12 mouse cellular contexts compared by ENCODE assay signal in the genomic region with DNA sequence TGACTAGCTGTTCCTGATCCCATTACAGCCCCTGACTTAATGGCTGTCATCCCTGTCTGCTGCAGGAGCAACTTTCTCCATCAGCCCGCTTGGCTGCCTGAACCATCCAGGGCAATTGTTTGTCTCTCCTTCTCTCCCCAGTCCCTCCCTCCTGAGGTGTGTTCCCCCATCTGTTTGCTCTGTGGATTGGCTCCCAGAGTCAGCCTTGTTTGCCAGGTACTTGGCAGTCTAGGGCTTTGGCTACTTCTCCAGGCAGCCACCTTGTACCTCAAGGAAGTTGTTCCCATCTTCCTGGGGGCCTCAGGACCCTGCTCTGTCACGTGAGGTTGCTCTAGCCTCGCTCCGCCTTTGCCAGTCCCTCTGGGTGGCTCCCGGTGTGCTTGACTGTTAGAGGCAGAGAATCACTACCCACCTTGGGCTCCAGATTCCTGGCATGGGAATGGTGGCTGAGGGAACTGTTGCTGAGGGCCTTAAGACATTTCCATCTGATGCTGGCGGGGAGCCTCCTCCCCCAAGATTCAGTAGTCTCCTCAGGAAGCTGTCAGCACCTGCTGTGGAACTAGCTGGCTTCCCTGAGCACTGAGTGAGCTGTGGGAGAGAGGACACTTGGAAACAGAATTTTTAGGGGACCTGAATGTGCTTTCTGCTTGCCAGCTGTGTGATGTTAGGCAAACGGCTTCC. TPM values are rescaled to one million over a fixed set of nuclear protein-coding genes. Genes with fewer than 3 reads are reported as not detected.
DNase-seq lines count a peak whose midpoint lies in the region; ATAC-seq lines count a peak whose summit lies in the region.
"Had no signal": no experiment of that assay in that cellular context is flagged by ENCODE, and none has a peak within 500 bp of the region (broad histone marks: within the 10 kb centered on the region; RNA-seq: fewer than 3 reads in every experiment).

No protein-coding gene starts in this region.

- no peak overlapping the region for H3K4me3 ChIP-seq in forebrain, embryonic 15.5 days
- no peak overlapping the region for H3K4me3 ChIP-seq in forebrain, embryonic 12.5 days (replicated peaks)
- H3K4me3 ChIP-seq in stomach, embryonic 15.5 days (replicated peaks) = no peak overlapping the region

- H3K36me3 ChIP-seq in forebrain, embryonic 15.5 days = peaks cover 13% of the 10 kb centered on the region
- H3K36me3 ChIP-seq in forebrain, embryonic 12.5 days (replicated peaks) = peaks cover 28% of the 10 kb centered on the region
- peaks cover 6% of the 10 kb centered on the region; the same call in 1 of the 2 replicates for H3K36me3 ChIP-seq in stomach, embryonic 15.5 days

- no peaks in the 10 kb centered on the region for H3K9me3 ChIP-seq in forebrain, embryonic 15.5 days
- H3K9me3 ChIP-seq in forebrain, embryonic 12.5 days = no peaks in the 10 kb centered on the region
- H3K9me3 ChIP-seq in stomach, embryonic 15.5 days = no peaks in the 10 kb centered on the region

- no peak overlapping the region for H3K9ac ChIP-seq in forebrain, embryonic 15.5 days (replicated peaks)
- H3K9ac ChIP-seq in forebrain, embryonic 12.5 days = no peak overlapping the region
- H3K9ac ChIP-seq in stomach, embryonic 15.5 days = no peak overlapping the region

- H3K4me2 ChIP-seq in forebrain, embryonic 15.5 days (replicated peaks) = no peak overlapping the region
- H3K4me2 ChIP-seq in forebrain, embryonic 12.5 days = no peak overlapping the region
- H3K4me2 ChIP-seq in stomach, embryonic 15.5 days = no peak overlapping the region

- 39% methylated on average over 7 of the region's 7 CpGs for WGBS in forebrain, embryonic 15.5 days
- 55% methylated on average over 7 of the region's 7 CpGs for WGBS in forebrain, embryonic 12.5 days
- WGBS in stomach, embryonic 15.5 days = 48% methylated on average over 7 of the region's 7 CpGs

- ATAC-seq in forebrain, embryonic 15.5 days (replicated peaks) = no peak
- ATAC-seq in forebrain, embryonic 12.5 days (ENCODE audit: low FRiP score) = no peak
- ATAC-seq in stomach, embryonic 15.5 days (ENCODE audit: insufficient read depth, low FRiP score, low read depth) = peak; percentile 57; the same call in 1 of the 2 replicates
- no peak for ATAC-seq in granulocyte monocyte progenitor cell, adult 5-6 weeks (replicated peaks; ENCODE audit: poor library complexity, severe bottlenecking)

- H3K27me3 ChIP-seq in forebrain, embryonic 15.5 days = no peaks in the 10 kb centered on the region
- no peaks in the 10 kb centered on the region for H3K27me3 ChIP-seq in forebrain, embryonic 12.5 days
- no peaks in the 10 kb centered on the region for H3K27me3 ChIP-seq in stomach, embryonic 15.5 days (replicated peaks)

- H3K27ac ChIP-seq in forebrain, embryonic 15.5 days (replicated peaks) = peak overlapping the region; percentile 56
- no peak overlapping the region for H3K27ac ChIP-seq in forebrain, embryonic 12.5 days
- H3K27ac ChIP-seq in stomach, embryonic 15.5 days = no peak overlapping the region
- H3K27ac ChIP-seq: macrophage had no signal

- H3K4me1 ChIP-seq in forebrain, embryonic 15.5 days = peaks cover 19% of the 10 kb centered on the region
- peaks cover 7% of the 10 kb centered on the region for H3K4me1 ChIP-seq in forebrain, embryonic 12.5 days
- peaks cover 5% of the 10 kb centered on the region for H3K4me1 ChIP-seq in stomach, embryonic 15.5 days

- DNase-seq in lung, adult 18-20 months = peak; percentile 70 to 78
- DNase-seq in lung, postnatal 4 days = no peak
- peak; percentile 76 to 81 for DNase-seq in cerebellum, postnatal 25 days
- DNase-seq in urinary bladder, postnatal 36 days (ENCODE audit: low spot score in 2 of 2) = no peak
- DNase-seq: gastrocnemius, postnatal 36 days; kidney, postnatal 36 days; spleen, adult 18-20 months had no signal

RNA-seq across cellular contexts. Expression of gene Zmat5, which starts 16.6 kb away (rescaled TPM):
- polyA plus RNA-seq in forebrain, embryonic 15.5 days (2015; fragmentation: Nextera tagmentation; extraction: Ambion mirVana) = 72.3 and 78.4 TPM in 2 replicates
- 74.0 and 75.0 TPM in 2 replicates for polyA plus RNA-seq in forebrain, embryonic 12.5 days (2016; fragmentation: Nextera tagmentation; extraction: Ambion mirVana)
- 62.8 and 68.1 TPM in 2 replicates for polyA plus RNA-seq in stomach, embryonic 15.5 days (2015; fragmentation: Nextera tagmentation; extraction: Ambion mirVana)
- 28.1 and 50.8 TPM in 2 replicates for total RNA-seq in granulocyte monocyte progenitor cell, adult 5-6 weeks (2014; fragmentation: Nextera tagmentation)
- total RNA-seq in granulocyte monocyte progenitor cell, adult 5-6 weeks (2017) = 6.9 and 19.7 TPM in 2 replicates

RNA-seq across cellular contexts. Expression of gene Uqcr10, which starts 16.9 kb away (rescaled TPM):
- 538 and 557 TPM in 2 replicates for polyA plus RNA-seq in forebrain, embryonic 15.5 days (2015; fragmentation: Nextera tagmentation; extraction: Ambion mirVana)
- polyA plus RNA-seq in forebrain, embryonic 12.5 days (2016; fragmentation: Nextera tagmentation; extraction: Ambion mirVana) = 510 and 566 TPM in 2 replicates
- polyA plus RNA-seq in stomach, embryonic 15.5 days (2015; fragmentation: Nextera tagmentation; extraction: Ambion mirVana) = 920 and 1,051 TPM in 2 replicates
- 357 and 416 TPM in 2 replicates for total RNA-seq in granulocyte monocyte progenitor cell, adult 5-6 weeks (2014; fragmentation: Nextera tagmentation)
- 189 and 204 TPM in 2 replicates for total RNA-seq in granulocyte monocyte progenitor cell, adult 5-6 weeks (2017)

RNA-seq across cellular contexts. Expression of gene Cabp7, which starts 25.5 kb away (rescaled TPM):
- polyA plus RNA-seq in forebrain, embryonic 15.5 days (2015; fragmentation: Nextera tagmentation; extraction: Ambion mirVana) = 1.3 and 1.8 TPM in 2 replicates
- polyA plus RNA-seq in forebrain, embryonic 12.5 days (2016; fragmentation: Nextera tagmentation; extraction: Ambion mirVana) = 0.62 and 0.64 TPM in 2 replicates
- 0.17 and 0.32 TPM in 2 replicates for polyA plus RNA-seq in stomach, embryonic 15.5 days (2015; fragmentation: Nextera tagmentation; extraction: Ambion mirVana)
- total RNA-seq in granulocyte monocyte progenitor cell, adult 5-6 weeks (2014; fragmentation: Nextera tagmentation) = not detected in 2 replicates
- total RNA-seq in granulocyte monocyte progenitor cell, adult 5-6 weeks (2017) = not detected in 2 replicates

Comparison
In these comparisons a context has a peak if more than half of its experiments do, and no peak if none do; other contexts are left out.
1. DNase-seq: peak in lung, adult 18-20 months (2 of 2) and cerebellum, postnatal 25 days (2 of 2); none in lung, postnatal 4 days (0 of 2) and urinary bladder, postnatal 36 days (0 of 2).